Mouse (Mus musculus) cerebellum, adult 2 months (tissue): ENCODE measurements around the gene Lmo7.

Experiments
- CTCF ChIP-seq: fragments of 200-500 bp; IDR thresholded peaks from 2 replicates; pipeline ENCODE4 v1.5.1; 2011; ENCODE audit warnings: low read depth, mild to moderate bottlenecking, control low read depth, low read length, moderate library complexity, borderline replicate concordance; ENCODE audit not compliant: insufficient read depth
- POLR2A ChIP-seq: fragments of 200-500 bp; IDR thresholded peaks from 2 replicates; pipeline ENCODE4 v1.6.1; 2011; ENCODE audit warnings: low read length, control low read depth, borderline replicate concordance; ENCODE audit not compliant: insufficient read depth

- no peak for TF ChIP-seq CTCF
- TF ChIP-seq POLR2A, result no peak
Observed at GRCm38 (mm10) chr14:101746635-101747034, 16.9 kb downstream of the Lmo7 start.
